Comparison of ENCODE assay signal across 22 mouse cellular contexts in the genomic region with DNA sequence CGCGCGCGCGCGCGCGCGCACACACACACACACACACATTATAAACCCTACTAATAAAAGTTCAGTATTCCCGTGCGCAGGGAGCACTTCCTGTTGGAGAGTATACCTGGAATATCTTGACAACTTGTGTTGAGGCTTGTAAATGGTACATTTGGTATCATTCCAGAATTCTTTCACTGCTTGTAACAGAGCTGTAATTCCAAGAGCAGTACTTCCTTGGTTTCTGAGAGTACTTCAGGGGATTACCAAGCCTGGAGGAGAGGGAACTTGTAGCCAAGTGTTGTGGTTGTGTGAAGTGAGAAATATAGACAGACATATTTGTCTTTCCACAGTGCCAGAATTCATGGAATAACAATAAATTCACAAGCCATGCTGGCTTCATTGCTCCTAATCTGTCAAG.
"Had no signal": no experiment of that assay in that cellular context is flagged by ENCODE, and none has a peak within 500 bp of the region (broad histone marks: within the 10 kb centered on the region; RNA-seq: fewer than 3 reads in every experiment).

No protein-coding gene starts in this region.

- H3K27me3 ChIP-seq: heart, embryonic 13.5 days; heart, embryonic 15.5 days; hindbrain, embryonic 13.5 days; hindbrain, embryonic 15.5 days; limb, embryonic 15.5 days; liver, embryonic 12.5 days had no signal

- H3K4me3 ChIP-seq: heart, adult 2 months; heart, embryonic 13.5 days; heart, embryonic 15.5 days; hindbrain, embryonic 13.5 days; hindbrain, embryonic 15.5 days; left cerebral cortex, adult 2 months; limb, embryonic 15.5 days; liver, embryonic 12.5 days had no signal

- H3K36me3 ChIP-seq: heart, embryonic 13.5 days; heart, embryonic 15.5 days; hindbrain, embryonic 13.5 days; hindbrain, embryonic 15.5 days; limb, embryonic 15.5 days; liver, embryonic 12.5 days had no signal

- H3K27ac ChIP-seq: heart, adult 2 months; heart, embryonic 13.5 days; heart, embryonic 15.5 days; hindbrain, embryonic 13.5 days; hindbrain, embryonic 15.5 days; hindbrain, postnatal 0 days; left cerebral cortex, adult 2 months; limb, embryonic 15.5 days; liver, embryonic 12.5 days; liver, embryonic 14.5 days had no signal

- H3K9ac ChIP-seq: heart, embryonic 13.5 days; heart, embryonic 15.5 days; hindbrain, embryonic 13.5 days; hindbrain, embryonic 15.5 days; limb, embryonic 15.5 days; liver, embryonic 12.5 days; liver, embryonic 14.5 days had no signal

- DNase-seq: gastrocnemius, postnatal 14 days; gastrocnemius, postnatal 36 days; heart, adult 11 months; heart, adult 2 months; heart, postnatal 14 days; heart, postnatal 36 days; kidney, adult 11 months; kidney, adult 8-10 months; kidney, postnatal 14 days; kidney, postnatal 36 days; layer of hippocampus, adult 9-11 months had no signal

- H3K4me2 ChIP-seq: heart, embryonic 11.5 days; heart, embryonic 13.5 days; heart, embryonic 15.5 days; hindbrain, embryonic 13.5 days; hindbrain, embryonic 15.5 days; limb, embryonic 15.5 days; liver, embryonic 12.5 days had no signal

- ATAC-seq: hindbrain, postnatal 0 days; intestine, embryonic 16.5 days; liver, embryonic 12.5 days had no signal

- H3K4me1 ChIP-seq: heart, embryonic 13.5 days; heart, embryonic 15.5 days; hindbrain, embryonic 13.5 days; hindbrain, embryonic 15.5 days; liver, embryonic 12.5 days had no signal

- H3K9me3 ChIP-seq: heart, embryonic 13.5 days; heart, embryonic 15.5 days; hindbrain, embryonic 13.5 days; hindbrain, embryonic 15.5 days; limb, embryonic 15.5 days; liver, embryonic 12.5 days had no signal
